Mouse (Mus musculus) small intestine, adult 2 months (tissue): ENCODE data around the gene Spaar.

Experiments
- CTCF ChIP-seq: fragments of 200-500 bp; IDR thresholded peaks from 2 replicates; pipeline ENCODE4 v1.5.1; 2012; ENCODE audit warnings: low read depth, mild to moderate bottlenecking, control low read depth, inconsistent platforms, low read length, moderate library complexity, mixed read lengths; ENCODE audit not compliant: insufficient replicate concordance, insufficient read length; ENCODE audit errors: extremely low read depth
- POLR2A ChIP-seq: fragments of 200-500 bp; IDR thresholded peaks from 2 replicates; pipeline ENCODE4 v1.6.1; 2012; ENCODE audit warnings: low read depth, mild to moderate bottlenecking, control low read depth, inconsistent platforms, low read length, moderate library complexity

GRCm38 (mm10) chr4:43757213-43757612, 27.4 kb downstream of the Spaar start:
- TF ChIP-seq CTCF: no peak
- no peak for TF ChIP-seq POLR2A
